18 mouse cellular contexts compared by ENCODE assay signal in genomic region chr2:91186208-91186607, GRCm38 (mm10). TPM values are rescaled to one million over a fixed set of nuclear protein-coding genes. Genes with fewer than 3 reads are reported as not detected.
A peak's percentile ranks its signal among the peaks of the same experiment; 100 is the strongest.
DNase-seq lines count a peak whose midpoint lies in the region; TF ChIP-seq lines count a peak whose summit lies in the region.
"Had no signal": no experiment of that assay in that cellular context is flagged by ENCODE, and none has a peak within 500 bp of the region (broad histone marks: within the 10 kb centered on the region; RNA-seq: fewer than 3 reads in every experiment).

No protein-coding gene starts in this region.

- no peak overlapping the region for H3K27ac ChIP-seq in MEL (ENCODE audit: control insufficient read depth, low read depth, low read length)
- H3K27ac ChIP-seq in thymus, adult 2 months (ENCODE audit: control insufficient read depth, insufficient read depth, low read length), result no peak overlapping the region

- H3K36me3 ChIP-seq in MEL (ENCODE audit: control insufficient read depth in 1 of 2, insufficient read depth in 2 of 2, low read length in 2 of 2), result peaks cover 0 to 19% of the 10 kb centered on the region in 2 experiments; a peak in 2 of 4 replicates
- H3K36me3 ChIP-seq in thymus, adult 2 months (ENCODE audit: control insufficient read depth, insufficient read depth, low read length), result no peaks in the 10 kb centered on the region
- H3K36me3 ChIP-seq: G1E had no signal

- H3K4me3 ChIP-seq in MEL (ENCODE audit: control insufficient read depth in 1 of 2, insufficient read depth in 1 of 2, low read depth in 2 of 2, low read length in 2 of 2), result no peak overlapping the region
- H3K4me3 ChIP-seq in thymus, adult 2 months (ENCODE audit: control insufficient read depth, insufficient read depth, low read length), result no peak overlapping the region

- H3K79me2 ChIP-seq in MEL (ENCODE audit: control insufficient read depth, insufficient read depth, low read length, poor library complexity), result peaks cover 14% of the 10 kb centered on the region

- DNase-seq in MEL (ENCODE audit: low read depth, low spot score), result no peak
- DNase-seq in induced T-regulatory cell, adult 2 months (ENCODE audit: low read depth), result peak; percentile 34
- no peak for DNase-seq in thymus, adult 2 months
- DNase-seq in ovary, adult 18-20 months (ENCODE audit: low spot score), result no peak
- DNase-seq: adrenal gland, adult 2 months; adrenal gland, adult 8-10 months; adrenal gland, postnatal 10 days; adrenal gland, postnatal 14 days; adrenal gland, postnatal 25 days; adrenal gland, postnatal 36 days; B cell, adult 2 months; cerebellum, adult 11 months; cerebellum, adult 11-12 months; cerebellum, adult 18-20 months; cerebellum, adult 2 months had no signal

- H3K9me3 ChIP-seq in MEL (replicated peaks; ENCODE audit: insufficient read depth, low read length), result no peaks in the 10 kb centered on the region
- H3K9me3 ChIP-seq: G1E had no signal

- peaks cover 7 to 31% of the 10 kb centered on the region in 2 experiments for H3K4me1 ChIP-seq in MEL (ENCODE audit: control insufficient read depth in 1 of 2, insufficient read depth in 2 of 2, low read length in 2 of 2)
- H3K4me1 ChIP-seq in thymus, adult 2 months (replicated peaks; ENCODE audit: control insufficient read depth, insufficient read depth, low read length), result peaks cover 19% of the 10 kb centered on the region

- no peaks in the 10 kb centered on the region for H3K27me3 ChIP-seq in MEL (ENCODE audit: control insufficient read depth in 1 of 2, insufficient read depth in 2 of 2, low read length in 2 of 2)
- H3K27me3 ChIP-seq in thymus, adult 2 months (ENCODE audit: control insufficient read depth, insufficient read depth, low read length), result no peaks in the 10 kb centered on the region
- H3K27me3 ChIP-seq: CH12.LX, Patski had no signal

- WGBS in thymus, adult 2 months, result 76% methylated on average over 1 of the region's 1 CpGs

- no peak for TF ChIP-seq RAD21 in MEL (IDR thresholded peaks at IDR 0.05; ENCODE audit: low read depth, low read length)

- TF ChIP-seq POLR2A in MEL (IDR thresholded peaks at IDR 0.05; ENCODE audit: control insufficient read depth in 1 of 2, insufficient read depth in 1 of 2, low read depth in 1 of 2, low read length in 2 of 2, poor library complexity in 1 of 2), result no peak
- no peak for TF ChIP-seq POLR2A in thymus, adult 2 months (IDR thresholded peaks at IDR 0.05; ENCODE audit: control insufficient read depth, extremely low read depth, insufficient read depth, low read length, poor library complexity)

- no peak for TF ChIP-seq CTCF in MEL (IDR thresholded peaks at IDR 0.05 in 2 of 3, conservative IDR thresholded peaks at IDR 0.05 in 1 of 3; ENCODE audit: control insufficient read depth in 1 of 3, insufficient read depth in 1 of 3, low read depth in 2 of 3, low read length in 3 of 3, poor library complexity in 1 of 3, severe bottlenecking in 1 of 3)
- TF ChIP-seq CTCF in thymus, adult 2 months (IDR thresholded peaks at IDR 0.05; ENCODE audit: borderline replicate concordance, control insufficient read depth, extremely low read depth, insufficient read depth, low read length, poor library complexity), result no peak

- no peak for TF ChIP-seq EP300 in MEL (IDR thresholded peaks at IDR 0.05; ENCODE audit: low read depth in 1 of 2, low read length in 2 of 2)

- no peak overlapping the region for H3K9ac ChIP-seq in MEL (ENCODE audit: control insufficient read depth, low read depth, low read length, poor library complexity, severe bottlenecking)

TF ChIP-seq in MEL, 35 proteins besides CTCF, POLR2A, EP300 and RAD21:
- TF ChIP-seq MYB (IDR thresholded peaks at IDR 0.05; ENCODE audit: low read depth, low read length) (no peak), SIN3A (IDR thresholded peaks at IDR 0.05; ENCODE audit: low read length) (no peak), NELFE (IDR thresholded peaks at IDR 0.05; ENCODE audit: low read depth, low read length) (no peak), SMC3 (IDR thresholded peaks at IDR 0.05; ENCODE audit: low read depth, low read length) (no peak), MXI1 (IDR thresholded peaks at IDR 0.05; ENCODE audit: low read depth, low read length) (no peak), USF2 (IDR thresholded peaks at IDR 0.05; ENCODE audit: borderline replicate concordance in 1 of 2, insufficient read depth in 1 of 2, low read depth in 1 of 2, low read length in 2 of 2) (no peak), POLR2AphosphoS5 (IDR thresholded peaks at IDR 0.05; ENCODE audit: borderline replicate concordance, low read depth, low read length) (no peak), POLR2AphosphoS2 (IDR thresholded peaks at IDR 0.05; ENCODE audit: low read length) (no peak), GATA1 (IDR thresholded peaks at IDR 0.05; ENCODE audit: low read depth, low read length) (peak; percentile 53), MAZ (IDR thresholded peaks at IDR 0.05; ENCODE audit: low read depth, low read length) (no peak), USF1 (IDR thresholded peaks at IDR 0.05; ENCODE audit: low read depth, low read length) (peak; percentile 83), ETS1 (IDR thresholded peaks at IDR 0.05; ENCODE audit: low read depth, low read length) (peak; percentile 74), ELF1 (IDR thresholded peaks at IDR 0.05; ENCODE audit: low read depth, low read length) (no peak)
TF ChIP-seq in MEL: peak in this region for 3.

RNA-seq across cellular contexts. Expression of gene Madd, which starts 2.6 kb away (rescaled TPM):
- 15.7 and 17.5 TPM in 2 replicates for total RNA-seq in MEL (2012; rRNA removed)
- 10 to 100 TPM in 1 of 2 experiments, not detected in 1; 27.4 TPM for polyA plus RNA-seq in MEL (2012; ENCODE audit: insufficient read depth in 1 of 2, insufficient read length in 2 of 2, low read depth in 1 of 2, low replicate concordance in 2 of 2, missing spikeins in 1 of 2)
- 63.9 and 69.3 TPM in 2 replicates for polyA plus RNA-seq in thymus, adult 2 months (2012; rRNA removed)

RNA-seq across cellular contexts. Expression of gene Nr1h3, which starts 16.4 kb away (rescaled TPM):
- 3.5 and 4.7 TPM in 2 replicates for total RNA-seq in MEL (2012; rRNA removed)
- 1 to 10 TPM in 1 of 2 experiments, not detected in 1; 6.9 TPM for polyA plus RNA-seq in MEL (2012; ENCODE audit: insufficient read depth in 1 of 2, insufficient read length in 2 of 2, low read depth in 1 of 2, low replicate concordance in 2 of 2, missing spikeins in 1 of 2)
- 35.2 and 38.8 TPM in 2 replicates for polyA plus RNA-seq in thymus, adult 2 months (2012; rRNA removed)

RNA-seq across cellular contexts. Expression of gene Acp2, which starts 16.5 kb away (rescaled TPM):
- total RNA-seq in MEL (2012; rRNA removed), result 5.4 and 7.3 TPM in 2 replicates
- polyA plus RNA-seq in MEL (2012; ENCODE audit: insufficient read depth in 1 of 2, insufficient read length in 2 of 2, low read depth in 1 of 2, low replicate concordance in 2 of 2, missing spikeins in 1 of 2), result 10 to 100 TPM in 1 of 2 experiments, not detected in 1; 11.3 TPM
- polyA plus RNA-seq in thymus, adult 2 months (2012; rRNA removed), result 31.1 TPM in 2 replicates

RNA-seq across cellular contexts. Expression of gene Ddb2, which starts 50.6 kb away (rescaled TPM):
- 7.0 and 8.4 TPM in 2 replicates for total RNA-seq in MEL (2012; rRNA removed)
- 10 to 100 TPM in 1 of 2 experiments, not detected in 1; 12.6 TPM for polyA plus RNA-seq in MEL (2012; ENCODE audit: insufficient read depth in 1 of 2, insufficient read length in 2 of 2, low read depth in 1 of 2, low replicate concordance in 2 of 2, missing spikeins in 1 of 2)
- 51.2 and 65.7 TPM in 2 replicates for polyA plus RNA-seq in thymus, adult 2 months (2012; rRNA removed)
